Mouse (Mus musculus) cortical plate, adult 2 months (tissue): Measurements from ENCODE around the gene Prr19.

Experiments used
- CTCF ChIP-seq: fragments of 200-500 bp; IDR thresholded peaks from 2 replicates; pipeline ENCODE4 v1.5.1; 2011; ENCODE audit warnings: mild to moderate bottlenecking, control low read depth, low read length; ENCODE audit not compliant: insufficient read depth; ENCODE audit errors: extremely low read depth
- POLR2A ChIP-seq: fragments of 200-500 bp; IDR thresholded peaks from 2 replicates; pipeline ENCODE4 v1.6.1; 2011; ENCODE audit warnings: mild to moderate bottlenecking, low read length, control low read depth; ENCODE audit not compliant: insufficient read depth; ENCODE audit errors: extremely low read depth

GRCm38 (mm10) chr7:25288011-25288410 is 13.2 kb upstream of the Prr19 start:
- no peak for TF ChIP-seq CTCF
- TF ChIP-seq POLR2A: no peak
